Mouse (Mus musculus) cerebellum, adult 2 months (tissue): Measurements from ENCODE around the gene Tll2.

Experiments
- CTCF ChIP-seq: fragments of 200-500 bp; IDR thresholded peaks from 2 replicates; pipeline ENCODE4 v1.5.1; 2011; ENCODE audit warnings: low read depth, mild to moderate bottlenecking, control low read depth, low read length, moderate library complexity, borderline replicate concordance; ENCODE audit not compliant: insufficient read depth
- POLR2A ChIP-seq: fragments of 200-500 bp; IDR thresholded peaks from 2 replicates; pipeline ENCODE4 v1.6.1; 2011; ENCODE audit warnings: low read length, control low read depth, borderline replicate concordance; ENCODE audit not compliant: insufficient read depth

GRCm38 (mm10) chr19:41152016-41152370 is 54.6 kb downstream of the Tll2 start:
- TF ChIP-seq CTCF (no peak), POLR2A (no peak)
